Mouse (Mus musculus): ENCODE data around the gene Dnajc6.

Gene Dnajc6

GRCm38 (mm10) chr4:101507571-101508422 is 11.3 kb downstream of the Dnajc6 start:
- DNase-seq (ENCODE audit: low read depth) = peak; percentile 6

DNA sequence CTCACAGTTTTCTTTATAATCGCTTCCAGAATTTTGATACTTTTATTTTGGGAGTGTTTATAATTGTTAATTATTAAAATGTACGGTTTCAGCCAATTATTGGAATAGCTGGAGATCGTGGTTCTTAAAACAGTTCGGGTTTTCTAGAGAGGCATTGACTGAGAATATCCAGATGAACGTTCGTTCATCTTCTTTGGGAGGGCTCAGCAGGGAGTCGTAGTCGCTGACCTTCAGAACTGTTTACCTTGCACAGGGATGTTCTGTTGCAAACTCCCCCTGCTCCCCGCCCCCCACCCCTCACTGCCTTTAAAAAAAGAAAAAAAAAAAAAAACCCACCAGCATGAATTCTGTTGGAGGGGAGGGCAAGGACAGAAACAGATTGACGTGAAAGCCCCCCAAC is 12.0 kb downstream of the Dnajc6 start:
- no peak for DNase-seq (ENCODE audit: low read depth)

- DNase-seq (ENCODE audit: low read depth) = no peak
These were observed 12.6 kb downstream of the Dnajc6 start for GRCm38 (mm10) chr4:101508851-101509577.

GRCm38 (mm10) chr4:101510111-101510903 is 13.9 kb downstream of the Dnajc6 start:
- no peak for DNase-seq (ENCODE audit: low read depth)

DNA sequence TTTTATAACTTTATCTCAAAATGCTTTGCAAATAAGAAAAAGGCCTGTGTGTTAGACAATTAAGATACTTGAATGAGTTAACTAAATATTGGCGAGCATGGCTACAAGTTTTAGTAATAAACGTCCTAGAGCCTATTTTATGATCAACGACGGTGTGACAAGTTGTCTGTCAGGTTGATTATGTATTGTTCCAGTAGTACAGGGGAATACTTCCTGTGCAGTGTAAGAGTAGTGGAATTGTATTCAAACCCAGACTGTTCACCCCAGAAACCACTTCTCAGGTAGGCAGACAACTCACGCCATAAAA is 14.4 kb downstream of the Dnajc6 start:
- no peak for DNase-seq (ENCODE audit: low read depth)

- no peak for DNase-seq (ENCODE audit: low read depth)
These were observed 15.5 kb downstream of the Dnajc6 start for GRCm38 (mm10) chr4:101511768-101512521.

DNA sequence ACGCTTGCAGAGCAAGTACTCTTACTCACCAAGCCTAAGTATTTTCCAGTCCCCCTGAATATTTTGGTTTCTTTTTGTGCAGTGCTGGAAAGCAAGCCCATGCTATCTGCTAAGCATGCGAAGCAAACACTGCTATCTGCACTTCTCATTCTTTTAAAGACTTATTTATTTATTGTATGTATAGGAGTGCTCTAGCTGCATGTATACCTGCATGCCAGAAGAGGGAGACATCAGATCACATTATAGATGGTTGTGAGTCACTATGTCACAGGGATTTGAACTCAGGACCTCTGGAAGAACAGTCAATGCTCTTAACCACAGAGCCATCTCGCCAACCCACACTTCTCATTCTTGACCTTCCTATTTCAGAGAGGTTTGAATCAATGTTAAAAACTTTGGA is 16.8 kb downstream of the Dnajc6 start:
- no peak for DNase-seq (ENCODE audit: low read depth)

- no peak for DNase-seq (ENCODE audit: low read depth)
These were observed 19.4 kb downstream of the Dnajc6 start for GRCm38 (mm10) chr4:101515853-101516252.

DNA sequence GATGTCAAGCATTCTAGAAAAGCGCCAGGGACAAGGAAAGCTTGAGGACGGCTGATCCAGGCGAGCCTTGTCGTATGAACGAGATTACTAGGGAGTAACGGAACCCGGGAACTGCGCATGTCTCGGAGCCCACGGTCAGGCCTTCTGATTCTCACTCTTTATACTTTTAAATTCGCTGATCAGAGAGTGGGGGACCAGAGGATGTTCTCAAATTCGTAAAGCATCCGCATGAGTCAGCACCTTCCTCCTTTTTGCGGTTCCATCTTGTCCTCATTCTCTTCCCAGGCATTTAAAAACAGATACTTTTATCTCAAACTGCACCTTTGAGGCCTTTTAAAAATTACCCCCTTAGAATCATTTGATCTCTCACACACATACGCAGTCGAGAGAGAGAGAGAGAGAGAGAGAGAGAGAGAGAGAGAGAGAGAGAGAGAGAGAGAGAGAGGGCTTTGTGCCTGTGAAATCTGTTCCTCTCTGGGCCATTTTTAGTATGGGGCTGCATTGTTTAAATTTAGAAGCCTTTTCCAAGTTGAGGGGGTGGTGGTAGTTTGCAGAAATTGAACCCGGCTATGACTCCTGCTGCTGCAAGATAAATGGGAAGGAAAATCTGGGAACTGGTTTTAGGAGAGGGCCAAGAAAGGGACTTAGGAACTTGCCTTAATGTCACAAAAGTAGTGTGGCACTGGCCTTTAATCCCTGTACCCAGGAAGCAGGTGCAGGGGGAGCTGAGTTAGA is 20.2 kb downstream of the Dnajc6 start:
- DNase-seq (ENCODE audit: low read depth) = no peak

DNA sequence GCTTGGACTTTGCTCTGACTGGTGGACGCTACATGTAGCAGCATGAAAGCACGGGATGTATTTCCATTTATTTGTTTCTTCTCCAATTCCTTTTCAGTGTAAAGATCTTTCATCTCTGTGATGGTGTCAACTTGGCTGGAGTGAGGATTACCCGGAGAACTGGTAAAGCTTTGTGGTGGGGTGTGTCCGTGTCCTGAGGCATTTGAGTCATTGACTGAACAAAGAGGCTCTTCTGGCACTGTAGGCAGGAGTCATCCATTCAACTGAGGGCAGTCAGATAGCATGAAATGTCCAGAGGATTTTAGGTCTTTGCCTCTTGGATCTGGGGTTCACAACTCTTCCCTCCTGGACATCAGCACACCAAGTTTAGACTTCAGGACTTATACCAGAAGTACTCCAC is 35.5 kb downstream of the Dnajc6 start:
- no peak for DNase-seq (ENCODE audit: low read depth)

GRCm38 (mm10) chr4:101540516-101540915 is 44.1 kb downstream of the Dnajc6 start:
- no peak for DNase-seq (ENCODE audit: low read depth)

- DNase-seq (ENCODE audit: low read depth) = no peak
These were observed 53.6 kb downstream of the Dnajc6 start for GRCm38 (mm10) chr4:101549958-101550591.

GRCm38 (mm10) chr4:101550671-101551161 is 54.3 kb downstream of the Dnajc6 start:
- DNase-seq (ENCODE audit: low read depth) = peak; percentile 2

DNA sequence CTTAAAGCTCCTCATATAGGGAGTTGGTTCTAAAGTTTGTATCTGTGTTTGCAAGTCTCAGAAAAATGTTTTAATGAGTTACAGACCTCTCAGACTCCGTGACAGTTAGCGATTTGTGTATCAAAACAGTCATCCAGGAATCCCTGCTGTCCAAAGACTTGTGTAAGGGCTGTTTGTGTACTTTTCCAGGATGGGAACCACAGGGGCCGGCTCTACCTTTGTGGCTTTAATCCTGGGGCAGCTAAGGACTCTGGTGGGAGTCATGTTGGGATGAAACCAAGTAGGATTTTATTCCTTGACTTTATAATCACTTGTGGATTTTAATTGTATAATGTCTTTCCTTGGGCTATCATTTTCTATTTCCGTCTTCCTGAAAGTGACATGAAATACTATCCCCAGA is 55.0 kb downstream of the Dnajc6 start:
- no peak for DNase-seq (ENCODE audit: low read depth)

GRCm38 (mm10) chr4:101552372-101552771 is 55.9 kb downstream of the Dnajc6 start:
- DNase-seq (ENCODE audit: low read depth) = no peak

DNA sequence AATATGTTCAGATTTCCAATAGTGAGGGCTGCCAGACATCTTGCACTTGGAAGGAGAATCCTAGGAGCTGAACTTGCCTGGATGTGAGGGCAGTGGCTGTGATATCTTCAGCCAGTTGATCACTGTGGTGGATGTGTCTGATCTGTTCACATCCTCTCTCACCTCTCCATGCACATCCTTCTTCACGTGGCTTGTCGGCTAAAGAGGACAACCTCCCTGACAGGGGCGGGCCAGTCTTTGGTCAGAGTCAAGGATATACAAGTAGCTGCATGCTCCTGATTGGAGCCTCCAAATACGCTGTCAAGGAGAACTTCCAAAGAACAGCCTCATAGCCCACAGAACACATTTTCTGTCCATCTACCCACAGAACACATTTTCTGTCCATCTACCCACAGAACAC is 58.6 kb downstream of the Dnajc6 start:
- DNase-seq (ENCODE audit: low read depth) = no peak

GRCm38 (mm10) chr4:101560137-101560536 is 63.7 kb downstream of the Dnajc6 start:
- no peak for DNase-seq (ENCODE audit: low read depth)

GRCm38 (mm10) chr4:101562836-101563235 is 66.4 kb downstream of the Dnajc6 start:
- DNase-seq (ENCODE audit: low read depth) = no peak

DNA sequence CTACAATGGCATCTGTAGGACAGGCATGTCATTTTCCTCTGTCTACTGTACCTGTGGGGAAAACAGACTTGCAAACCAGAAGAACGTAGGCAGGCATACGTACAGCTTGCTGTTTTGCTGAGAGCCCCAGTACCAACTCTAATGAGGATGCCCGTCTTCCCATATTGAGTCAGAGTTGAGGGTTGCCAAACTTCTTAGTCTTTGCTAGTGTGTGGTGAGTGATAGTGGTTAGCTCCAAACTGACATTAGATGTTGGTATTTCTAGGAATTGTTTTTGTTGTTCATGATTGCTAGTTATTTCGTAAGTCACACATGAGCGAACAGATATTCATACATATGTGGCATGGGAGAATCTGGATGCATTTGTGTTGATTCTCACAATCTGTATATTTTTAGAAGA is 67.2 kb downstream of the Dnajc6 start:
- DNase-seq (ENCODE audit: low read depth) = no peak

DNA sequence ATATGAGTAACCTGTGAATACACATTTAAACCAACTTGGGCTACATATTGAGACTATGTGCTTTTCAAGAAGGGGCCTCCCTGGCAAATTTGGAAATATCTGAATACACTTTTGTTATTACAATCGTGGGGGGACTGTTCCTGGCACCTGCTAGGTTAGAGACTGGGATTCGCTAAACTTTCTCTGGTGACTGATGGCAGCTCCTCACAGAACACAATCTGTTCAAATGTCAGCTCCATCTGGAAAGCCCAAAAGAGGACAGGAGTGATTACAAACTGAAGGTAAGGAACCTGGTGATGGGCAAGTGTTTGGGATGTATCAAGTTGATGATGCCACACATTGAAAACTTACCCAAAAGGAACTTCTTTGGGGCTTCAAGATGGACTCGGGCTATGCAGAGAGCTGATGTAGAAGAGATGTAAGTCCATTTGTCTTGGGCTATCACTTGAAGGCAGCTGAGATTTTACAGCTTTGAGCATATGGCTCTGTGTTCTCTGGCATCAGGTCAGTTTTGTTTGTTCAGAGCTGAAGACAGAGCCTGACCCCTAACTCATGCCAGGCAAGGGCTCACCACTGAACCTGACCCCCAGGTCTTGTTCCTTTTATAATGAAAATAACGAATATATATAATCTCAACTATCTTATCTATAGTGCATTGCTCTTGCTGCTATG is 68.4 kb downstream of the Dnajc6 start:
- DNase-seq (ENCODE audit: low read depth) = no peak
